Mouse (Mus musculus) midbrain, embryonic 12.5 days (tissue): ENCODE data around the gene Lyzl4. TPM values are rescaled to one million over a fixed set of nuclear protein-coding genes. Genes with fewer than 3 reads are reported as not detected.
A peak's percentile ranks its signal among the peaks of the same experiment; 100 is the strongest.

Experiments
- ATAC-seq: fragments of 200-750 bp; cut with Nextera tagmentation; 2 replicates; pipeline ENCODE4 v1.8.0; 2017; ENCODE audit warnings: low read depth, moderate TSS enrichment, moderate library complexity; ENCODE audit not compliant: low FRiP score
- H3K27ac ChIP-seq: fragments of 300-500 bp; sonication (generic); replicated peaks from 2 replicates; pipeline ENCODE4 v1.5.1; 2016; ENCODE audit warnings: mild to moderate bottlenecking
- H3K27me3 ChIP-seq: fragments of 300-500 bp; sonication (generic); 2 replicates; pipeline ENCODE4 v1.6.1; 2016; ENCODE audit warnings: mild to moderate bottlenecking
- H3K36me3 ChIP-seq: fragments of 300-500 bp; sonication (generic); 2 replicates; pipeline ENCODE4 v1.6.1; 2016
- H3K4me1 ChIP-seq: fragments of 300-500 bp; sonication (generic); 2 replicates; pipeline ENCODE4 v1.6.1; 2016
- H3K4me2 ChIP-seq: fragments of 300-500 bp; sonication (generic); replicated peaks from 2 replicates; pipeline ENCODE4 v1.6.1; 2016; ENCODE audit warnings: mild to moderate bottlenecking, moderate library complexity
- H3K4me3 ChIP-seq: fragments of 300-500 bp; sonication (generic); 2 replicates; pipeline ENCODE4 v1.5.1; 2016; ENCODE audit warnings: mild to moderate bottlenecking
- H3K9ac ChIP-seq: fragments of 300-500 bp; sonication (generic); replicated peaks from 2 replicates; pipeline ENCODE4 v1.6.1; 2016; ENCODE audit warnings: mild to moderate bottlenecking, moderate library complexity
- H3K9me3 ChIP-seq: fragments of 300-500 bp; sonication (generic); 2 replicates; pipeline ENCODE4 v1.6.1; 2016; ENCODE audit warnings: mild to moderate bottlenecking
- WGBS: fragments of 180-500 bp; shearing (Covaris S2); methylation state at CpG from one replicate; pipeline ENCODE4 v1.1.7; 2016; 5-methylcytosine and 5-hydroxymethylcytosine counted together
- polyA plus RNA-seq: library from polyadenylated mRNA; unstranded; fragments of >200 nt; fragmentation: Nextera tagmentation; extraction: Ambion mirVana; gene quantifications from 2 replicates; pipeline ENCODE4 v1.2.1, GENCODE M21; 2016

Lyzl4 gene
- polyA plus RNA-seq, 1 experiment from 2014 or later, result not detected

GRCm38 (mm10) chr9:121556913-121557312 is 85.0 kb downstream of the Lyzl4 start:
- no peak for ATAC-seq
- Histone ChIP-seq H3K4me3 (no peak overlapping the region), H3K27ac (no peak overlapping the region), H3K4me2 (no peak overlapping the region), H3K4me1 (peaks cover 18% of the 10 kb centered on the region), H3K27me3 (peaks cover 12% of the 10 kb centered on the region; the same call in 1 of the 2 replicates), H3K9ac (no peak overlapping the region), H3K36me3 (no peaks in the 10 kb centered on the region), H3K9me3 (no peaks in the 10 kb centered on the region)
- WGBS, result 75% methylated on average over 5 of the region's 5 CpGs

GRCm38 (mm10) chr9:121555395-121556000 is 86.4 kb downstream of the Lyzl4 start:
- Histone ChIP-seq H3K36me3 (no peaks in the 10 kb centered on the region), H3K4me3 (no peak overlapping the region), H3K9me3 (no peaks in the 10 kb centered on the region), H3K4me2 (no peak overlapping the region), H3K27me3 (0 out of 2 replicates have a peak, but pooled peaks cover 5% of the 10 kb centered on the region), H3K4me1 (peaks cover 20% of the 10 kb centered on the region), H3K27ac (no peak overlapping the region), H3K9ac (no peak overlapping the region)
- WGBS, result 57% methylated on average over 9 of the region's 9 CpGs
- no peak for ATAC-seq

GRCm38 (mm10) chr9:121553643-121554042 is 88.3 kb downstream of the Lyzl4 start:
- H3K9ac ChIP-seq, result no peak overlapping the region
- no peaks in the 10 kb centered on the region for H3K9me3 ChIP-seq
- WGBS, result 76% methylated on average over 4 of the region's 4 CpGs
- no peak overlapping the region for H3K27ac ChIP-seq
- H3K36me3 ChIP-seq, result no peaks in the 10 kb centered on the region
- no peak overlapping the region for H3K4me3 ChIP-seq
- H3K27me3 ChIP-seq, result 0 out of 2 replicates have a peak, but pooled peaks cover 4% of the 10 kb centered on the region
- no peak overlapping the region for H3K4me2 ChIP-seq
- H3K4me1 ChIP-seq, result peaks cover 18% of the 10 kb centered on the region
- ATAC-seq, result no peak

- Histone ChIP-seq H3K4me1 (peaks cover 10% of the 10 kb centered on the region), H3K4me3 (no peak overlapping the region), H3K27ac (0 out of 2 replicates have a peak overlapping the region, but pooled peaks have one; percentile 2), H3K4me2 (no peak overlapping the region), H3K36me3 (no peaks in the 10 kb centered on the region), H3K9me3 (no peaks in the 10 kb centered on the region), H3K27me3 (no peaks in the 10 kb centered on the region), H3K9ac (no peak overlapping the region)
- WGBS, result 50% methylated on average over 5 of the region's 5 CpGs
- no peak for ATAC-seq
Observed at GRCm38 (mm10) chr9:121550327-121550771, 91.5 kb downstream of the Lyzl4 start.

GRCm38 (mm10) chr9:121549444-121549843 is 92.5 kb downstream of the Lyzl4 start:
- Histone ChIP-seq H3K27me3 (no peaks in the 10 kb centered on the region), H3K4me2 (no peak overlapping the region), H3K27ac (no peak overlapping the region), H3K9me3 (no peaks in the 10 kb centered on the region), H3K36me3 (no peaks in the 10 kb centered on the region), H3K4me3 (no peak overlapping the region), H3K4me1 (peaks cover 8% of the 10 kb centered on the region; the same call in 1 of the 2 replicates), H3K9ac (no peak overlapping the region)
- ATAC-seq, result no peak

- H3K9ac ChIP-seq, result no peak overlapping the region
- no peak overlapping the region for H3K4me3 ChIP-seq
- H3K9me3 ChIP-seq, result no peaks in the 10 kb centered on the region
- H3K27me3 ChIP-seq, result no peaks in the 10 kb centered on the region
- WGBS, result 74% methylated on average over 5 of the region's 5 CpGs
- H3K27ac ChIP-seq, result no peak overlapping the region
- H3K36me3 ChIP-seq, result no peaks in the 10 kb centered on the region
- no peak overlapping the region for H3K4me2 ChIP-seq
- no peak for ATAC-seq
- peaks cover 8% of the 10 kb centered on the region; the same call in 1 of the 2 replicates for H3K4me1 ChIP-seq
Observed at GRCm38 (mm10) chr9:121549010-121549409, 92.9 kb downstream of the Lyzl4 start.

GRCm38 (mm10) chr9:121547431-121547830 is 94.5 kb downstream of the Lyzl4 start:
- H3K27ac ChIP-seq, result no peak overlapping the region
- H3K4me2 ChIP-seq, result no peak overlapping the region
- WGBS, result 70% methylated on average over 4 of the region's 4 CpGs

GRCm38 (mm10) chr9:121541530-121541929 is 100.4 kb downstream of the Lyzl4 start:
- peak overlapping the region; percentile 50; the same call in 1 of the 2 replicates for H3K27ac ChIP-seq
- no peaks in the 10 kb centered on the region for H3K9me3 ChIP-seq
- ATAC-seq, result no peak
- no peak overlapping the region for H3K4me3 ChIP-seq
- H3K4me2 ChIP-seq, result no peak overlapping the region
- H3K36me3 ChIP-seq, result no peaks in the 10 kb centered on the region
- H3K4me1 ChIP-seq, result no peaks in the 10 kb centered on the region
- H3K9ac ChIP-seq, result no peak overlapping the region
- no peaks in the 10 kb centered on the region for H3K27me3 ChIP-seq

More at GRCm38 (mm10) chr9:121547431-121547830, 94.5 kb downstream of the Lyzl4 start:
- Histone ChIP-seq H3K9me3 (no peaks in the 10 kb centered on the region), H3K4me3 (no peak overlapping the region), H3K4me1 (peaks cover 8% of the 10 kb centered on the region; the same call in 1 of the 2 replicates), H3K36me3 (no peaks in the 10 kb centered on the region), H3K27me3 (no peaks in the 10 kb centered on the region), H3K9ac (no peak overlapping the region)
- ATAC-seq, result no peak

GRCm38 (mm10) chr9:121532626-121533025 is 109.3 kb downstream of the Lyzl4 start:
- ATAC-seq, result no peak

GRCm38 (mm10) chr9:121528605-121529357 is 113.1 kb downstream of the Lyzl4 start:
- Histone ChIP-seq H3K9ac (no peak overlapping the region), H3K4me3 (no peak overlapping the region), H3K9me3 (peaks cover 4% of the 10 kb centered on the region; the same call in 1 of the 2 replicates), H3K4me2 (no peak overlapping the region), H3K36me3 (no peaks in the 10 kb centered on the region), H3K27ac (no peak overlapping the region), H3K27me3 (no peaks in the 10 kb centered on the region), H3K4me1 (no peaks in the 10 kb centered on the region)
- 73% methylated on average over 8 of the region's 8 CpGs for WGBS
- ATAC-seq, result no peak

More at GRCm38 (mm10) chr9:121532626-121533025, 109.3 kb downstream of the Lyzl4 start:
- no peaks in the 10 kb centered on the region for H3K36me3 ChIP-seq
- no peak overlapping the region for H3K4me3 ChIP-seq
- no peak overlapping the region for H3K4me2 ChIP-seq
- no peaks in the 10 kb centered on the region for H3K27me3 ChIP-seq
- WGBS, result 76% methylated on average over 9 of the region's 9 CpGs
- H3K9me3 ChIP-seq, result no peaks in the 10 kb centered on the region
- no peaks in the 10 kb centered on the region for H3K4me1 ChIP-seq
- no peak overlapping the region for H3K27ac ChIP-seq
- H3K9ac ChIP-seq, result no peak overlapping the region
